Mouse (Mus musculus) E14TG2a.4 (cell line): Measurements from ENCODE around the gene Gnb2.

Experiments used
- CTCF ChIP-seq: conservative IDR thresholded peaks from 2 replicates; pipeline ENCODE4 v1.5.1; 2014; ENCODE audit warnings: low read length
- POU5F1 ChIP-seq: IDR thresholded peaks from 2 replicates; pipeline ENCODE4 v1.6.1; 2014; ENCODE audit warnings: low read length, borderline replicate concordance

DNA sequence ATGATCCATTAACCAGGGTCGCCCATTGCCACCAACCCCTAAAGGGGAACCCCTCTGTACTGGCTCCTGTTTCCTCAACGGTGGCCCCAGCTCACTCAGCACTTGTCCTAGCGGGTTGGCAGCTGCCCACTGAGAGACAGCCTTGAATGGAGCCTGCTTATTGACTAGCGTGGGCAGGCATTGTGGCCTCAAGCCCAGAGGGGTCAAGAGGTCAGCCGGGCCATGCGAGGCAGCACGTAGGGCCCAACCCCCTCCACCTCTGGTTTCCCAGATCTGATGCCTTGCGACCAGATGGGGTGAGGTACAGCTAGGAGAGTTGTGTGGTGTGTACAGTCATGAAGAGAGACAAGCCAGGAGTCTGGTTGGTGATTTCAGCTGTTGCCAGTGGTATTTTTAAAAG is 51.4 kb downstream of the Gnb2 start:
- TF ChIP-seq CTCF (no peak), POU5F1 (no peak)
